Mouse (Mus musculus) liver, embryonic 12.5 days (tissue): Measurements from ENCODE around the gene Gm43552. TPM values are rescaled to one million over a fixed set of nuclear protein-coding genes. Genes with fewer than 3 reads are reported as not detected.
"Not testable (repeated sequence)": the region's sequence is repeated elsewhere in the genome, so short reads cannot be mapped to it uniquely, and the experiment has no call there.

Experiments used
- ATAC-seq: fragments of 200-750 bp; cut with Nextera tagmentation; 2 replicates; pipeline ENCODE4 v1.8.0; 2017; ENCODE audit warnings: moderate number of reproducible peaks, mild to moderate bottlenecking, moderate library complexity
- H3K27ac ChIP-seq: fragments of 300-500 bp; sonication (generic); 2 replicates; pipeline ENCODE4 v1.5.1; 2016; ENCODE audit warnings: mild to moderate bottlenecking
- H3K27me3 ChIP-seq: fragments of 300-500 bp; sonication (generic); replicated peaks from 2 replicates; pipeline ENCODE4 v1.6.1; 2016; ENCODE audit warnings: mild to moderate bottlenecking, moderate library complexity
- H3K36me3 ChIP-seq: fragments of 300-500 bp; sonication (generic); 2 replicates; pipeline ENCODE4 v1.6.1; 2016; ENCODE audit warnings: mild to moderate bottlenecking, moderate library complexity
- H3K4me1 ChIP-seq: fragments of 300-500 bp; sonication (generic); 2 replicates; pipeline ENCODE4 v1.6.1; 2016
- H3K4me2 ChIP-seq: fragments of 300-500 bp; sonication (generic); 2 replicates; pipeline ENCODE4 v1.6.1; 2016; ENCODE audit warnings: mild to moderate bottlenecking, moderate library complexity
- H3K4me3 ChIP-seq: fragments of 300-500 bp; sonication (generic); 2 replicates; pipeline ENCODE4 v1.5.1; 2016; ENCODE audit warnings: mild to moderate bottlenecking, moderate library complexity
- H3K9ac ChIP-seq: fragments of 300-500 bp; sonication (generic); 2 replicates; pipeline ENCODE4 v1.6.1; 2016; ENCODE audit warnings: mild to moderate bottlenecking, moderate library complexity
- H3K9me3 ChIP-seq: fragments of 300-500 bp; sonication (generic); replicated peaks from 2 replicates; pipeline ENCODE4 v1.6.1; 2016; ENCODE audit warnings: mild to moderate bottlenecking, moderate library complexity
- WGBS: fragments of 180-500 bp; shearing (Covaris S2); methylation state at CpG from one replicate; pipeline ENCODE4 v1.1.7; 2016; ENCODE audit not compliant: insufficient replicate concordance; 5-methylcytosine and 5-hydroxymethylcytosine counted together
- polyA plus RNA-seq: library from polyadenylated mRNA; unstranded; fragments of >200 nt; fragmentation: Nextera tagmentation; extraction: Ambion mirVana; gene quantifications from 2 replicates; pipeline ENCODE4 v1.2.1, GENCODE M21; 2016

Gene Gm43552
- polyA plus RNA-seq, 1 experiment from 2014 or later, result not detected

- 66% methylated on average over 7 of the region's 7 CpGs for WGBS
Measured at GRCm38 (mm10) chr5:65488725-65489124, 3.9 kb downstream of the Gm43552 start.

GRCm38 (mm10) chr5:65487381-65487780 is 5.3 kb downstream of the Gm43552 start:
- Histone ChIP-seq H3K36me3 (no peaks in the 10 kb centered on the region), H3K9me3 (no peaks in the 10 kb centered on the region), H3K4me1 (peaks cover 26% of the 10 kb centered on the region), H3K27me3 (peaks cover 24% of the 10 kb centered on the region; the same call in 1 of the 2 replicates), H3K27ac (no peak overlapping the region), H3K4me3 (no peak overlapping the region), H3K9ac (no peak overlapping the region), H3K4me2 (no peak overlapping the region)
- WGBS, result 75% methylated on average over 10 of the region's 10 CpGs
- ATAC-seq, result no peak

More at GRCm38 (mm10) chr5:65488725-65489124, 3.9 kb downstream of the Gm43552 start:
- H3K9me3 ChIP-seq, result no peaks in the 10 kb centered on the region
- ATAC-seq, result no peak
- peaks cover 24% of the 10 kb centered on the region; the same call in 1 of the 2 replicates for H3K27me3 ChIP-seq
- H3K4me2 ChIP-seq, result no peak overlapping the region
- H3K9ac ChIP-seq, result no peak overlapping the region
- H3K4me3 ChIP-seq, result no peak overlapping the region
- H3K4me1 ChIP-seq, result peaks cover 31% of the 10 kb centered on the region
- no peaks in the 10 kb centered on the region for H3K36me3 ChIP-seq
- no peak overlapping the region for H3K27ac ChIP-seq

- Histone ChIP-seq H3K9me3 (no peaks in the 10 kb centered on the region), H3K4me2 (no peak overlapping the region)
Measured at GRCm38 (mm10) chr5:65486514-65486913, 6.1 kb downstream of the Gm43552 start.

DNA sequence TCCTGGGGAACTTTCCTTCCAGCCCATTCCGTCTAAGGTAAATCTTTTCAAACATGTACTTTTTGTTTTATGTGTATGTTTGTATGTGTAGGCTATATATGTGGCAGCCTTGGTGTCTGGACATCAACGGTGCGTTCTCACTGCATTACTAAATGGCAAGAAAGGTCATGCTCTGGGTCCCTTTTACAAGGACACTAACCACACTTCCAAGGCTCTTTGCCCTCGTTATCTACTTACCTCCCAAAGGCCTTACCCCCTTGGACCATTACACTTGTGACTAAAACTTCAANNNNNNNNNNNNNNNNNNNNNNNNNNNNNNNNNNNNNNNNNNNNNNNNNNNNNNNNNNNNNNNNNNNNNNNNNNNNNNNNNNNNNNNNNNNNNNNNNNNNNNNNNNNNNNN is 9.6 kb downstream of the Gm43552 start:
- Histone ChIP-seq H3K36me3 (no peaks in the 10 kb centered on the region), H3K9me3 (no peaks in the 10 kb centered on the region), H3K27ac (no peak overlapping the region), H3K4me1 (peaks cover 39% of the 10 kb centered on the region), H3K4me2 (no peak overlapping the region), H3K4me3 (no peak overlapping the region), H3K9ac (no peak overlapping the region), H3K27me3 (no peaks in the 10 kb centered on the region)
- WGBS, result 71% methylated on average over 4 of the region's 4 CpGs
- no peak for ATAC-seq

More at GRCm38 (mm10) chr5:65486514-65486913, 6.1 kb downstream of the Gm43552 start:
- Histone ChIP-seq H3K36me3 (no peaks in the 10 kb centered on the region), H3K4me1 (peaks cover 19% of the 10 kb centered on the region), H3K4me3 (no peak overlapping the region), H3K27me3 (peaks cover 19% of the 10 kb centered on the region; the same call in 1 of the 2 replicates), H3K27ac (no peak overlapping the region), H3K9ac (no peak overlapping the region)
- WGBS, result 65% methylated on average over 2 of the region's 2 CpGs
- no peak for ATAC-seq

GRCm38 (mm10) chr5:65480511-65480910 is 12.1 kb downstream of the Gm43552 start:
- peak; percentile 50 for ATAC-seq
- H3K27ac ChIP-seq, result 0 out of 2 replicates have a peak overlapping the region, but pooled peaks have one; percentile 9
- no peak overlapping the region for H3K9ac ChIP-seq
- H3K4me3 ChIP-seq, result no peak overlapping the region
- H3K27me3 ChIP-seq, result no peaks in the 10 kb centered on the region
- H3K9me3 ChIP-seq, result no peaks in the 10 kb centered on the region
- H3K4me1 ChIP-seq, result peaks cover 55% of the 10 kb centered on the region
- WGBS, result 16% methylated on average over 4 of the region's 4 CpGs
- no peak overlapping the region for H3K4me2 ChIP-seq
- no peaks in the 10 kb centered on the region for H3K36me3 ChIP-seq

GRCm38 (mm10) chr5:65479681-65480445 is 12.8 kb downstream of the Gm43552 start:
- no peak overlapping the region for H3K27ac ChIP-seq
- no peak overlapping the region for H3K4me3 ChIP-seq
- no peak for ATAC-seq
- peak overlapping the region; percentile 1; the same call in 1 of the 2 replicates for H3K9ac ChIP-seq
- peaks cover 60% of the 10 kb centered on the region for H3K4me1 ChIP-seq
- H3K27me3 ChIP-seq, result no peaks in the 10 kb centered on the region
- 75% methylated on average over 9 of the region's 9 CpGs for WGBS
- no peaks in the 10 kb centered on the region for H3K9me3 ChIP-seq
- H3K4me2 ChIP-seq, result no peak overlapping the region
- H3K36me3 ChIP-seq, result no peaks in the 10 kb centered on the region

- no peak overlapping the region for H3K9ac ChIP-seq
- no peak overlapping the region for H3K27ac ChIP-seq
- no peak overlapping the region for H3K4me2 ChIP-seq
- 66% methylated on average over 4 of the region's 4 CpGs for WGBS
- H3K4me3 ChIP-seq, result no peak overlapping the region
- H3K27me3 ChIP-seq, result no peaks in the 10 kb centered on the region
- ATAC-seq, result no peak
- peaks cover 54% of the 10 kb centered on the region for H3K4me1 ChIP-seq
- no peaks in the 10 kb centered on the region for H3K36me3 ChIP-seq
- H3K9me3 ChIP-seq, result no peaks in the 10 kb centered on the region
Measured at GRCm38 (mm10) chr5:65478224-65478623, 14.4 kb downstream of the Gm43552 start.

GRCm38 (mm10) chr5:65476739-65477138 is 15.9 kb downstream of the Gm43552 start:
- Histone ChIP-seq H3K4me1 (peaks cover 54% of the 10 kb centered on the region), H3K27ac (peak overlapping the region; percentile 67)
- peak; percentile 82 for ATAC-seq
- not testable (repeated sequence) for H3K4me3 ChIP-seq, H3K36me3 ChIP-seq, H3K9me3 ChIP-seq, H3K9ac ChIP-seq, H3K27me3 ChIP-seq, H3K4me2 ChIP-seq
- WGBS, result 35% methylated on average over 4 of the region's 4 CpGs

- Histone ChIP-seq H3K4me3 (no peak overlapping the region), H3K4me2 (no peak overlapping the region), H3K4me1 (peaks cover 52% of the 10 kb centered on the region), H3K27me3 (no peaks in the 10 kb centered on the region), H3K36me3 (no peaks in the 10 kb centered on the region), H3K9ac (no peak overlapping the region), H3K9me3 (no peaks in the 10 kb centered on the region), H3K27ac (0 out of 2 replicates have a peak overlapping the region, but pooled peaks have one; percentile 12)
- 39% methylated on average over 2 of the region's 2 CpGs for WGBS
- no peak for ATAC-seq
Measured at GRCm38 (mm10) chr5:65475806-65476205, 16.8 kb downstream of the Gm43552 start.

GRCm38 (mm10) chr5:65469766-65470165 is 22.9 kb downstream of the Gm43552 start:
- WGBS, result 68% methylated on average over 6 of the region's 6 CpGs
- H3K9me3 ChIP-seq, result no peaks in the 10 kb centered on the region
- no peak overlapping the region for H3K9ac ChIP-seq
- H3K36me3 ChIP-seq, result peaks cover 20% of the 10 kb centered on the region
- H3K27me3 ChIP-seq, result no peaks in the 10 kb centered on the region
- 0 out of 2 replicates have a peak, but pooled peaks cover 1% of the 10 kb centered on the region for H3K4me1 ChIP-seq
- H3K4me2 ChIP-seq, result no peak overlapping the region
- no peak overlapping the region for H3K4me3 ChIP-seq
- no peak overlapping the region for H3K27ac ChIP-seq
- no peak for ATAC-seq

GRCm38 (mm10) chr5:65466911-65467310 is 25.7 kb downstream of the Gm43552 start:
- H3K4me2 ChIP-seq, result no peak overlapping the region
- no peaks in the 10 kb centered on the region for H3K4me1 ChIP-seq
- H3K4me3 ChIP-seq, result no peak overlapping the region
- peaks cover 20% of the 10 kb centered on the region for H3K36me3 ChIP-seq
- H3K9ac ChIP-seq, result no peak overlapping the region
- WGBS, result 55% methylated on average over 3 of the region's 3 CpGs
- no peak overlapping the region for H3K27ac ChIP-seq
- no peaks in the 10 kb centered on the region for H3K9me3 ChIP-seq
- H3K27me3 ChIP-seq, result no peaks in the 10 kb centered on the region
- ATAC-seq, result no peak

DNA sequence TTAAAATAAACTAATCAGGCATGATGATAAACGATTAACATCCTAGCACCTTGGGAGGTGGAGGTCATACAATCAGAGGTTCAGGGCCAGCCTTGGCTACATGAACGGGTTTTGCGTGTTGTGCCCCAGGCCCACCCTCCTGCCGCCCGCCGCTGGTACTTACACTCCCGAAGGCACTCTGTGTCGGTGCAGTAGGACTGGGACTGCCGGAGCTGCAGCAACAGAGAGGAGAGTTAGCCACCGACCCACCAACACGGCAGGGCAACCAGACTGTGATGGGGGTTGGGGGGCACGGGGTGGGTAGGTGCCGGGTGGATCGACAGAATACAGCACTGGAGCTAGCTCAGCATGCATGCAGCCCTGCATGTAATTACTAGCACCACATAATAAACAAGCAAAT is 32.3 kb downstream of the Gm43552 start:
- Histone ChIP-seq H3K9ac (no peak overlapping the region), H3K9me3 (no peaks in the 10 kb centered on the region), H3K4me1 (no peaks in the 10 kb centered on the region), H3K4me2 (no peak overlapping the region), H3K27ac (no peak overlapping the region), H3K27me3 (no peaks in the 10 kb centered on the region), H3K36me3 (no peaks in the 10 kb centered on the region), H3K4me3 (no peak overlapping the region)
- no peak for ATAC-seq
- WGBS, result 78% methylated on average over 14 of the region's 14 CpGs
